Mouse (Mus musculus): ENCODE data around the gene N4bp2l2.
A peak's percentile ranks its signal among the peaks of the same experiment; 100 is the strongest.
"Not testable (repeated sequence)": the region's sequence is repeated elsewhere in the genome, so short reads cannot be mapped to it uniquely, and the experiment has no call there.

The N4bp2l2 gene

GRCm38 (mm10) chr5:150643390-150643789, 22.6 kb downstream of the N4bp2l2 start:
- DNase-seq (ENCODE audit: low read depth, low spot score) = not testable (repeated sequence)

- DNase-seq (ENCODE audit: low read depth, low spot score) = no peak
Measured at GRCm38 (mm10) chr5:150641440-150641839, 24.5 kb downstream of the N4bp2l2 start.

- DNase-seq (ENCODE audit: low read depth, low spot score) = no peak
Measured at GRCm38 (mm10) chr5:150629692-150630091, 36.3 kb downstream of the N4bp2l2 start.

GRCm38 (mm10) chr5:150629272-150629671, 36.7 kb downstream of the N4bp2l2 start:
- DNase-seq (ENCODE audit: low read depth, low spot score) = no peak

GRCm38 (mm10) chr5:150625528-150625927, 40.5 kb downstream of the N4bp2l2 start:
- no peak for DNase-seq (ENCODE audit: low read depth, low spot score)

GRCm38 (mm10) chr5:150622792-150623191, 43.2 kb downstream of the N4bp2l2 start:
- no peak for DNase-seq (ENCODE audit: low read depth, low spot score)

GRCm38 (mm10) chr5:150621592-150621991, 44.4 kb downstream of the N4bp2l2 start:
- DNase-seq (ENCODE audit: low read depth, low spot score) = no peak

GRCm38 (mm10) chr5:150620588-150621135, 45.3 kb downstream of the N4bp2l2 start:
- DNase-seq (ENCODE audit: low read depth, low spot score) = no peak

- DNase-seq (ENCODE audit: low read depth, low spot score) = no peak
Measured at GRCm38 (mm10) chr5:150618599-150619355, 47.2 kb downstream of the N4bp2l2 start.

- no peak for DNase-seq (ENCODE audit: low read depth, low spot score)
Measured at GRCm38 (mm10) chr5:150616731-150617130, 49.3 kb downstream of the N4bp2l2 start.

GRCm38 (mm10) chr5:150616216-150616615, 49.8 kb downstream of the N4bp2l2 start:
- no peak for DNase-seq (ENCODE audit: low read depth, low spot score)

- no peak for DNase-seq (ENCODE audit: low read depth, low spot score)
Measured at GRCm38 (mm10) chr5:150614054-150614453, 51.9 kb downstream of the N4bp2l2 start.

GRCm38 (mm10) chr5:150611697-150612096, 54.3 kb downstream of the N4bp2l2 start:
- peak; percentile 79 for DNase-seq (ENCODE audit: low read depth, low spot score)

- DNase-seq (ENCODE audit: low read depth, low spot score) = no peak
Measured at GRCm38 (mm10) chr5:150611136-150611535, 54.8 kb downstream of the N4bp2l2 start.

GRCm38 (mm10) chr5:150607631-150608030, 58.4 kb downstream of the N4bp2l2 start:
- DNase-seq (ENCODE audit: low read depth, low spot score) = peak; percentile 32

GRCm38 (mm10) chr5:150606131-150606530, 59.9 kb downstream of the N4bp2l2 start:
- DNase-seq (ENCODE audit: low read depth, low spot score) = no peak

- DNase-seq (ENCODE audit: low read depth, low spot score) = no peak
Measured at GRCm38 (mm10) chr5:150601441-150602230, 64.3 kb downstream of the N4bp2l2 start.

- DNase-seq (ENCODE audit: low read depth, low spot score) = no peak
Measured at GRCm38 (mm10) chr5:150600554-150601440, 65.2 kb downstream of the N4bp2l2 start.

- DNase-seq (ENCODE audit: low read depth, low spot score) = no peak
Measured at GRCm38 (mm10) chr5:150599301-150600294, 66.4 kb downstream of the N4bp2l2 start.
